Mouse (Mus musculus) kidney, adult 11 months (tissue): ENCODE results near the gene Ablim2.
A peak's percentile ranks its signal among the peaks of the same experiment; 100 is the strongest.

Experiments used
- DNase-seq: peaks from one replicate; pipeline ENCODE4 v3.0.0; 2022

Gene Ablim2

DNA sequence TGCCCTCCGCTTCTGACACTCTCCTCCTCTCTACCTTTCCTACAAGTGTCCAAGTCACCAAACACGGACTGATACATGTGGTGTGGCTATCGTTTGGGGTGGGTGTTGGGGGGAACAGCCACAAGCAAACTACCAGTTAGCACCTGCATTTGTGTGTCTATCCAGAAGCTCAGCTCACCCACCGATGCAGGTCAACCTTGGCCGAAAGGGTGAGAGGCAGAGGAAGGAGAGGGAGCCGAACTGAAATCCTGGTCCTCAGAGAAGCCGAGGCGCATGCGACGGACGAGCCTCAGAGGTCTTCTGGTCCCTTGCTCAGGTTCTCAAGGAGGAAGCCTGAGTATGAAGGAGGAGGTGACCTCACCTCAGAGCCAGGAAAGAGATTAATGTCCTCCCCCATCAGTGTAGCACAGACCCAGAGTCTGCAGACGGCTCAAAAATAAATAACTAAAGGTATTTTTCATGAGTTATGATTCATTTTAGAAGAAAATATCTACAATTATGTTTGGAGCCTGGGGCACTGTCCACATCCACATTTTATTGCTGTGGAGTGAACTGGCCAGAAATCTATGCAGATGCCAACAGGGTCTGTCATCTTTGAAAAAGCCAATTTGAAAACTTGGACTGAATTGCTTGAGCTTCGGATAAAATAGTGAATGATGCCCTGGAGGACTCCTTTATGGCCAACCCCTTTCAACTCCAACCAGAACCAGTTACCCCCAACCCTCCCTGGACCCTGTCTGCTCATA is 133.5 kb downstream of the Ablim2 start:
- no peak for DNase-seq

GRCm38 (mm10) chr5:35892363-35892762 is 134.7 kb downstream of the Ablim2 start:
- DNase-seq: no peak

- peak; percentile 99 for DNase-seq
Observed at GRCm38 (mm10) chr5:35893093-35893804, 135.6 kb downstream of the Ablim2 start, which contains the start of gene Afap1. TSS of gene Afap1 (plus strand) at chr5:35893319.

DNA sequence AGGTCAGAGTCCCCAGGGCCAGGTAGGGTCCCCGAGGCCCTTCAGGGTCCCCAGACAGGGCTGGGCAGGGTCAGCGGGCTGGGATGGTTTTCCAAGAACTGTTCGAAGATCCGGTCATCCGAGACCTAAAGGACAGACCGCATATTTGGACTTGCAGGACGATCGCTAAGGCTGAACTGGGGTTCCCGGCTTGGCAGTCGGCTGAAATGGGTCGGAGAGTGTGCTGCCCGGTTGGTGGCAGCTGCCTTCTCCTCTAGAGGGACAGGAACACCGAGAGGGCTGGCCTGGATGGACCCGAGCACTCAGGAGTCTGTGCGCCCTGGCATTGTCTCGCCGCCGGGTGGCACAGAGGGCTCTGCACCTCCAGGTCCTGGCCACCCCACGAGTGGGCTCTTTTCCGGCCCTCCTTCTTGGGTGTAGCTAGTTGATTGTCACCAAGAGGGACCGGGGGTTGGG is 136.2 kb downstream of the Ablim2 start:
- peak; percentile 69 for DNase-seq

- peak; percentile 51 for DNase-seq
Observed at GRCm38 (mm10) chr5:35894295-35895047, 136.8 kb downstream of the Ablim2 start.

- no peak for DNase-seq
Observed at GRCm38 (mm10) chr5:35895926-35896325, 138.2 kb downstream of the Ablim2 start.

- DNase-seq: no peak
Observed at GRCm38 (mm10) chr5:35896556-35896955, 138.9 kb downstream of the Ablim2 start.

DNA sequence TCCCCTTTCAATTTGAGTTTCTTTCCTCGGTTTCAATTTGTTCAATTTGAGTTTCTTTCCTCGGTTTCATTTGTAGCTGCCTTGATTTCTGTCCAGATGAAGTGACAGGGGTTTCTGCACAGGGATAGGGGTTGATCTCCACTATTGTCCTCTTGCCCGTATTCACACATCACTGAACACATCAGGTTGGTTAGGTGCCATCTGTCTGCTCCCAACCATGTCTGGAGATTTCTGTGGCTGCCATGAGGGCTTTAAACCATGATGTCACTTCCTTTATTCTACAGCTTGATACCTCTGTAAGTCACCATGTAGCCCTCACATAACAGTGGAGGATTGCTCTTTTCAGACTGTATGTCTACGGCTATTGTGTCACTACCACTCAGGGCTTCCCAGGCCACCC is 139.5 kb downstream of the Ablim2 start:
- no peak for DNase-seq

DNA sequence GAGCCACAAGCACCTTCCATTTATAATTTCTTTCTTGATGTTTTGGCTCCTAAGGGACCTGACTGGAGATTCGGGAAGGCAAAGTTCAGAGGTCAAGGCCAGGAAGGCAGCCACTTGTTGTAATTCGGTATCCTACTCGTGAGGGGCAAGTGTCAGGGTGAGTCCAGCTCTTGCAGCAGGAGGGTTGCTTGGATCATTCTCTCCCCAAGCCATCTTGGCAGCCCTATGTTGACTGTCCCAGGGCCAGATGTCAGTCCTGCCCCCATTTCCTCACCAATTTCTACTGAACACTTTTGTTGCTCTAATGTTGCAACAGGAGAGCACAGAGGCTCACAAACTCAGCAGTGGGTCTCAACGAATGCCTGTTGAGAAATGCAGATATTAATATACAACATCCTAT is 140.4 kb downstream of the Ablim2 start:
- DNase-seq: no peak

- no peak for DNase-seq
Observed at GRCm38 (mm10) chr5:35898994-35899393, 141.3 kb downstream of the Ablim2 start.

- DNase-seq: peak; percentile 51
Observed at GRCm38 (mm10) chr5:35900401-35901225, 142.9 kb downstream of the Ablim2 start.

DNA sequence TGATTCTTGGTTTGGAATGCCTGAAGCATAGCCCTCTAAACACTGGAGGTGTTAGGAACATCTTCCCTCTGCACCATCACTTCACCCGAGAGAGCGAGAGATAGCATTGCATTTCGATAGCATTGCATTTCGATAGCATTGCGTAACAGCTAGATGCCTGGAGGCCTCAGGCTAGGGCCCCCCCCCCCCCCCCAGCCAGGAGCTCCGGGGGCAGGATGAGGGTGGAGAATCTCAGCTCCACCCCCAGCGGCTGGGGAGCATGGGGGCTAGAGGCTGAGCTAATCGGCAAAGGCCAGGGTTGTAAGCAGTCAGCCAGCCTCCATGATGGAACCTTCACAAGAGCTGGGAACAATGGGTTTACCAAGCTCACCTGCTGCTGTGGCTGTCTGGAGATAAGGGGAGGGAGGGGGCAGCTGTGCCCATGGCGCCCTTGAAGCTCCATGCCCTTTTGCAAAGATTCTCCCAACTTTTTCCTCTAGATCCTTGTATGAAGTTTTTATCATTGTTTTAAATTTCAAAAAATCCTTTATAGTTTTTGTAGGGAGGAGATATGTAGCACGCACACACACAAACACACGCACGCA is 143.6 kb downstream of the Ablim2 start:
- no peak for DNase-seq

DNA sequence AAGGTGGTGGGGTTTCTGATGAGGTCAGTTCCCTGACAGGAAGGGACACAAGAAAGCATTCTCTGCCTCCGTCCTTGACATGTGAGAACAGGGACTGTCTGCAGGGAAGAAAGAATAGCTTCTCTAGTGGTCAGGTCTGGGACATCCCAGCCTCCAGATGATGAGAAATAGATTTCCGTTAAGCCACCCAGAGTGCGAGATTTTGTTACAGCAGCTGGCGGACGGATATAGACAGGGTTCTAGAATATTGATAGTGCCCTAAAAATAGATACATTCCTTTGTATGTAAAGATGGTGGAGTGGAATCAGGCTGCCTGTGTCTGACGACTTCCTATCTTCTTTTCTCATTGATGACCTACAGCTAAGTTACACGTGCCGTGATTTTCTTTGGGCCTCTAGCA is 145.8 kb downstream of the Ablim2 start:
- no peak for DNase-seq

DNA sequence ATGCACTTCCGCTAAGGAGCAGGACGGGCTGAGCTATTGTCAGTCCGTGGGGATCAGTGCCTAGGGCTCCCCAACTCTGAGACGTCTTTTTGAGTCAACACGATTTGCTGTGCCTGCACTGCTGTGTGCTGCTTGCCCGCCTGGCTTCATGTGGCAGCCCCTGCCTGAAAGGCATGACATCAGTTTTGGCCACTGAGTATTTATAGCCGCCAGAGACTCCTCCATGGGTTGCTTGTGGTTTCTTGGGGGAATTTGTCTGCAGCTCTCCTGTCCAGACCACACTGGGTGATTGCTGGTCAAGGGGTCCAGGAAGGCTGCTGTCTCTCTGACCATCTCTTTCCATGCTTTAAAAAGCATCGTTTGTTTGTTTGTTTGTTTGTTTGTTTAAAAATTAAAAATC is 147.6 kb downstream of the Ablim2 start:
- DNase-seq: no peak

DNA sequence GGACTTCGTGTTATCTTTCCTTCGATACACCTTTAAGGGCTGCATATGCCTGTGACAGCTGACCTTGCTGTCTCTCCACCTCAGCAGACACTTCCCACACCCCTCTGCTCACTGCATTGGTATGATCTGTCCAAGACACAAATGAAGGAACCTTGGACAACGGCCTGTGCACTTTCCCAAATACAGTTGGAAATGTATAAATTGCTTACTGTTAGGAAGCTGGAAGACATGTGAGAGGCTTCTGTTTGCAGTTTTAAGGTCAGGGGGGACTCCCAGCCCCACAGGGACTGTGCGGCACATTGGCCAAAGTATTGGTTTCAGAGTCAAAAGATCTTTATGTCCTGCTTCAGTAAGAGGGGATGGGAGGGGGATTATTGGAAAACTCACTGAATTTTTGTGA is 149.4 kb downstream of the Ablim2 start:
- DNase-seq: no peak

DNA sequence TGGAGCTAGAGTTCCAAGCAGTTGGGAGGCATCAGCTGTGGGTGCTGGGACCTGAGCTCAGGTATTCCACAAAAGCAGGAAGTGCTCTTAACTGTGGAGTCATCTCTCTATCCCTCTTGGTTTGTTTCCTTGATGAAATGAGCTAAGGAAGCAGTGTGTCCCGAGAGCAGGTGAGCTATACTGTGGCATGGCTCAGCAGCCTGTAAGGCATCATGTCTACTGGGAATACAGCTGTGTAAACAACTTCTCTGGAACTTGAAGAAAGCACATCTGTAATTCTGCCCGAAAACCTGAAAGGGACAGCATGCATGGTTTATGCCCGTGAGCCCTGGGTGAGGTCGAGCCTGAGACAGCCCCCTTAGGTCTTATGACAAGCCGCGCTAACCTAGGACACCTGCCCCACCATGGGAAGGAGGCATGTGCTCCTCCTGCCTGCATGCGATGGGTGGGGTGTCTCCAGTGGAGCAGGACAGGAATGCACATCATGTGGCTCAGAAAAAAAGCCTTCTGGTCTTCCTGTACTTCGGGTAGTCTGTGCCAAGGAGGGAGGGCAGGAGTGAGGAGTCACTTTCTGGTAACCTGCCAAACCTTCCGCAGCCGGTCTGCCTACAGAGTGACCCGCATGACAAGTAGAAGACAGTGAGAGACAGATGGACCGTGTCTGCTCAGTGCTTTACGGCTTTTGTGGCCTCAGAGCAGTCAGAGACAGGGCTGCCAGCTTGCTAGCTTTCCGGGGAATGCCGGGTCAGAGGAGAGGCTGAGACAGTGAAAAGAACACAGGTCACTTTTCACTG is 150.2 kb downstream of the Ablim2 start:
- DNase-seq: peak; percentile 96

GRCm38 (mm10) chr5:35908626-35909443 is 151.2 kb downstream of the Ablim2 start:
- peak; percentile 46 for DNase-seq

GRCm38 (mm10) chr5:35915629-35916300 is 158.1 kb downstream of the Ablim2 start:
- DNase-seq: no peak

- no peak for DNase-seq
Observed at GRCm38 (mm10) chr5:35916666-35917065, 159.0 kb downstream of the Ablim2 start.

DNA sequence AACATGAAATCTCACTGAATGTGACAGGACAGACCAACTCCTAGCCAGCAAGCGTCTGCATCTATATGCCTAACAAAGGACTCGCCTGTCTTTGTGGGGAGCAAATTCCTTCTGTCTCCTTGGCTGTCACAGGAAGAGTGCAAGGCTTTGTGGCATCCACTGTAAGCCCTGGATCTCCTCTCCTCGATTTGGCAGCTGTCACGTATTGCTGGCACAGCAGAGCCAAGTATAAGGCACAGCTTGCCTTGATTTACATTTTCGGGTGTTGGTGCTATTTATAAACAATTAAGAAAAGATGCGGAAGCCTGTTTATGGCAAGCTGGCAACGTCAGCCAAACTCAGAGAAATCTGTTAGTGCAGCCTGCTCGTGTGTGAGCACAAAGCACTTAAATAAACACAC is 160.7 kb downstream of the Ablim2 start:
- DNase-seq: no peak
